Comparison of ENCODE assay signal across 7 mouse cellular contexts in genomic region chr3:88913511-88914383, GRCm38 (mm10). TPM values are rescaled to one million over a fixed set of nuclear protein-coding genes. Genes with fewer than 3 reads are reported as not detected.
A peak's percentile ranks its signal among the peaks of the same experiment; 100 is the strongest.
DNase-seq lines count a peak whose midpoint lies in the region; ATAC-seq lines count a peak whose summit lies in the region.

Msto1 (minus strand) TSS chr3:88913999.

- peak within 1 kb of the TSS; percentile 75 for H3K4me3 ChIP-seq in embryonic facial prominence, embryonic 10.5 days
- H3K4me3 ChIP-seq in limb, embryonic 10.5 days: peak within 1 kb of the TSS; percentile 85
- H3K4me3 ChIP-seq in midbrain, embryonic 13.5 days (replicated peaks): peak within 1 kb of the TSS; percentile 57

- H3K27ac ChIP-seq in embryonic facial prominence, embryonic 10.5 days (replicated peaks): peak within 1 kb of the TSS; percentile 91
- peak within 1 kb of the TSS; percentile 90 for H3K27ac ChIP-seq in limb, embryonic 10.5 days
- H3K27ac ChIP-seq in midbrain, embryonic 13.5 days: peak within 1 kb of the TSS; percentile 90

- H3K9me3 ChIP-seq in embryonic facial prominence, embryonic 10.5 days: no peaks in the 10 kb centered on the region
- H3K9me3 ChIP-seq in limb, embryonic 10.5 days (replicated peaks): no peaks in the 10 kb centered on the region
- H3K9me3 ChIP-seq in midbrain, embryonic 13.5 days: no peaks in the 10 kb centered on the region

- peak; percentile 95 for DNase-seq in adrenal gland, postnatal 10 days
- DNase-seq in embryonic facial prominence, embryonic 10.5 days (ENCODE audit: low spot score): peak; percentile 95
- peak; percentile 93 for DNase-seq in kidney, adult 11 months
- DNase-seq in limb, embryonic 10.5 days (ENCODE audit: low spot score): peak; percentile 94
- peak; percentile 90 for DNase-seq in spleen, adult 12 weeks (ENCODE audit: low spot score)

- H3K36me3 ChIP-seq in embryonic facial prominence, embryonic 10.5 days (replicated peaks): peaks cover 47% of the 10 kb centered on the region
- H3K36me3 ChIP-seq in limb, embryonic 10.5 days: peaks cover 41% of the 10 kb centered on the region
- peaks cover 36% of the 10 kb centered on the region for H3K36me3 ChIP-seq in midbrain, embryonic 13.5 days

- H3K4me1 ChIP-seq in embryonic facial prominence, embryonic 10.5 days: peaks cover 17% of the 10 kb centered on the region
- peaks cover 17% of the 10 kb centered on the region for H3K4me1 ChIP-seq in limb, embryonic 10.5 days
- H3K4me1 ChIP-seq in midbrain, embryonic 13.5 days (replicated peaks): peaks cover 20% of the 10 kb centered on the region

- H3K4me2 ChIP-seq in midbrain, embryonic 13.5 days (replicated peaks): peak within 1 kb of the TSS; percentile 79

- under 1% methylated on average over 62 of the region's 62 CpGs for WGBS in embryonic facial prominence, embryonic 10.5 days
- under 1% methylated on average over 62 of the region's 62 CpGs for WGBS in limb, embryonic 10.5 days
- under 1% methylated on average over 62 of the region's 62 CpGs for WGBS in midbrain, embryonic 13.5 days

- ATAC-seq in granulocyte monocyte progenitor cell, adult 5-6 weeks (replicated peaks; ENCODE audit: poor library complexity, severe bottlenecking): peak; percentile 97
- peak; percentile 98 for ATAC-seq in midbrain, embryonic 13.5 days

- H3K27me3 ChIP-seq in embryonic facial prominence, embryonic 10.5 days (replicated peaks; ENCODE audit: low read depth, poor library complexity, severe bottlenecking): no peaks in the 10 kb centered on the region
- H3K27me3 ChIP-seq in limb, embryonic 10.5 days (ENCODE audit: low read depth, poor library complexity, severe bottlenecking): no peaks in the 10 kb centered on the region
- no peaks in the 10 kb centered on the region for H3K27me3 ChIP-seq in midbrain, embryonic 13.5 days

- peak within 1 kb of the TSS; percentile 83 for H3K9ac ChIP-seq in midbrain, embryonic 13.5 days (replicated peaks)

RNA-seq across cellular contexts. Expression of gene Msto1, which starts in this region (rescaled TPM):
- 10 to 100 TPM; 23.9 to 27.2 TPM for total RNA-seq in adrenal gland, postnatal 10 days (2021)
- polyA plus RNA-seq in embryonic facial prominence, embryonic 10.5 days (2016; fragmentation: Nextera tagmentation; extraction: Ambion mirVana): 63.0 and 64.9 TPM in 2 replicates
- 19.9 and 25.5 TPM in 2 replicates for total RNA-seq in granulocyte monocyte progenitor cell, adult 5-6 weeks (2014; fragmentation: Nextera tagmentation)
- total RNA-seq in granulocyte monocyte progenitor cell, adult 5-6 weeks (2017): 27.6 and 29.4 TPM in 2 replicates
- polyA plus RNA-seq in limb, embryonic 10.5 days (2016; fragmentation: Nextera tagmentation; extraction: Ambion mirVana): 57.4 and 67.0 TPM in 2 replicates
- 44.7 and 50.8 TPM in 2 replicates for polyA plus RNA-seq in midbrain, embryonic 13.5 days (2015; fragmentation: Nextera tagmentation; extraction: Ambion mirVana)

Comparison
In these comparisons a context has a peak if more than half of its experiments do, and no peak if none do; other contexts are left out.
1. Peak in every context shown above with its lines: DNase-seq, ATAC-seq, H3K4me3 ChIP-seq and H3K27ac ChIP-seq.